Mouse (Mus musculus) testis, postnatal 10 days (tissue): Measurements from ENCODE around the gene Aifm2.

ENCODE experiments used
- DNase-seq: peaks from one replicate; pipeline ENCODE4 v3.0.0; 2021; ENCODE audit warnings: low spot score

The Aifm2 gene

GRCm38 (mm10) chr10:61714771-61715461, at the start of gene Aifm2:
TSS of gene Aifm2 (plus strand) at chr10:61715263.
- peak; percentile 76 for DNase-seq

DNA sequence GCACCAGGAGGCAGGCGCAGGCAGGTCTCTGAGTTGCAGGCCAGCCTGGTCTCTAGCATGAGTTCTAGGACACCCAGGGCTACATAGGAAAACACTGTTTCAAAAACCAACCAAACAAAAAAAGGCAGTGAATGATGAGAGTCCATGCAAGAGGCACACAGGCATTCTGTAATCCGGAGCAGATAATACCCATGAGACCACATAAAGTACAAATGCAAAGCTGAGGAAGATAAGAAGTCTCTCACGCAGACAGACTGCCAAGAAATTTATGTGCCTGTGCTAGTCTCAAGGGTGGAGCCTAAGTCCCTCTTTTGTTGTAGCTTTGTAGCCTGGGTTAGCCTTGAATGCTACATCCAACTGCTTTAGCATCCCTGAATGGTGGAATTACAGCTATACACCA, 49.4 kb upstream of the Aifm2 start:
- DNase-seq: no peak

DNA sequence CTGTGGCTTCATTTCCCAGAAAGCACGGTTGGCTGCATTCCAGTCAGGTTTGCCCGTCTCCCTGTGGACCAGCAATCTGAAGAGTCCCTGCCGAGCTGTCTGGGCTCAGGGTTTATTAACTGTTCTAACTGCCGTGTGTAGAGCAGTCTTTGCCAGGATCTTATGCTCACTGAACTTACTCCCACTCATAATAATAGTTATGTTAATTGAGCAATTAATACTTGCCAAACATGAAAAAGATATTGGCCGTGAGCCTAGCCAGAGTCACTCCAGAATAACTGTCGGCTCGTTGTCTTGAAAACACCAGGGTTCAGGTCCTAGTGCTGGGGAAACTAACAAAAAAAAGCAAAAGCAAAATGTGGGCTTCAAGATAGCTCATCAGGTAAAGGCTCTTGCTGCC, 45.8 kb upstream of the Aifm2 start:
- no peak for DNase-seq

- DNase-seq: no peak
These were observed 45.2 kb upstream of the Aifm2 start for GRCm38 (mm10) chr10:61669896-61670295.

DNA sequence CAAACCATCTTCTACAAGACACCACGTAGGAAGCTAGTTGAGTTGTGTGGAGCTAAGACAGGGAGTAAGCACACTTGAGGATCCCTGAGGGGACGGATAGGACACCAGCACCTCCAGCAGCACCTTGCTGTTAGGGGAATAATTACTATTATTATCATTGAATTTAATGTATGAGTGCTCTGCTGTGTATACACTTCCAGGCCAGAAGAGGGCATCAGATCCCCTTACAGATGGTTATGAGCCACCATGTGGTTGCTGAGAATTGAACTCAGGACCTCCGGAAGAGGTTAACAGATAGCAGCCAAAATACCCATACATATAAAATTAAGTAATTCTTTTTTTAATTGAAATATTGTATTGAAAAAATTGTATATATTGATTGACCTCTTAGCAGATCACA, 44.3 kb upstream of the Aifm2 start:
- DNase-seq: no peak

GRCm38 (mm10) chr10:61675935-61676334, 39.1 kb upstream of the Aifm2 start:
- no peak for DNase-seq

- no peak for DNase-seq
These were observed 35.5 kb upstream of the Aifm2 start for GRCm38 (mm10) chr10:61679545-61679944.

- peak; percentile 99 for DNase-seq
These were observed 34.8 kb upstream of the Aifm2 start, which contains the start of gene Sar1a for GRCm38 (mm10) chr10:61680015-61680913. TSS of gene Sar1a (plus strand) at chr10:61680299.

GRCm38 (mm10) chr10:61689405-61689804, 25.7 kb upstream of the Aifm2 start:
- DNase-seq: no peak

DNA sequence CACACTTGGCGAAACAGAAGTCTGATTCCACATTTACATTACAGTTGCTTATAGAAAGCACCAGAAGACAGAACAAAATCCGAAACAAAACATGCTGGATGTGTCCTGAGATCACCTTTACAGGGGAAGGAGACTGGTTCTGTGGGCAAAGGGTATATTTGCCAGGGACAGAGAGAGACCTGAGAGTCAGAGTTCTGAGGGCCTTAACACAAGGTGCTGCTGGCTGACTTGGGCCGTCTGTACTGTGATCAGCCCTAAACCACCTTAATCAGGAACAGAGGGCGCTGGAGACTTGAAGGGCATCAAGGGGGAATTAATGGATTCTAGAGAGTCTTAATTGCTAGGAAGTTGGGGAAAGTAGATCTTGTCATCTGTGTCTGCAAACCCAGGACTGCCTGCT, 21.5 kb upstream of the Aifm2 start:
- no peak for DNase-seq

DNA sequence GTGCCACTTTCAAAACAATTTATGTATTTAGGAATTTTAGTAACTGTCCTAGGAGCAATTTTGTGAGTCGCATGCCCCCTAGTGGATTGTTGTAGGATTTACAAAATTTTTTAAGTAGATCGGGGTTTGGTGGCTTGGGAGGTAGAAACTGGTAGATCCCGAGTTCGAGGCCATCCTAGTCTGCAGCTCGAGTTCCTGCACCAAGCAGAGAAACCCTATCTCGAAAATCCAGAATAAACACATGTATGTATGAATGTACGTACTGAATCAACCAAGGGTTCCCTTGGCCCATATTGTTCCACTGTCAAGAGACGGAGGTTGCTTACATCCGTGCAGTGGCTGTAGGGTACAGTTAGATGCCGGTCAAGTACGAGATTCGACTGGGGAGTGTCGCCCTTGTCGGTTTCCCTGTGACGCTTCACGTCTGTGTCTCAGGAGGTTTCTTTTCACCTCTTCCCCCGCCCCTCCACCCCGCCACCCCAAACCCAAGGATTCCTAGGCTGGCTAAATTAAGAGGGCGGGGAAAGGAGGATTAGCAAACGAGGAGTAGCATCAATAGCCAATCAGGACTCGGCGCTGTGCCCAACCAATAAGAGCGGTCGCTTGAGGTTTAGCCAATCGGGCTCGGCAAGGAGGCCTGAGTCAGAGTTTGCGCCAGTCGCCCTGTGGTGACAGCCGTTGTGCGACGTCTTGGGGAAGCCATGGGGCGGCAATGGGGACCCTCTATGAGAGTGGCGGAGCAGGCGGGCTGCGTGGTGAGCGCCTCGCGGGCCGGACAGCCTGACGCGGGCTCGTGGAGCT, 20.0 kb upstream of the Aifm2 start, which contains the start of gene Tysnd1:
Gene Tysnd1 (plus strand): TSS at position 645 of the 801 bp plus-strand sequence.
- DNase-seq: peak; percentile 98

DNA sequence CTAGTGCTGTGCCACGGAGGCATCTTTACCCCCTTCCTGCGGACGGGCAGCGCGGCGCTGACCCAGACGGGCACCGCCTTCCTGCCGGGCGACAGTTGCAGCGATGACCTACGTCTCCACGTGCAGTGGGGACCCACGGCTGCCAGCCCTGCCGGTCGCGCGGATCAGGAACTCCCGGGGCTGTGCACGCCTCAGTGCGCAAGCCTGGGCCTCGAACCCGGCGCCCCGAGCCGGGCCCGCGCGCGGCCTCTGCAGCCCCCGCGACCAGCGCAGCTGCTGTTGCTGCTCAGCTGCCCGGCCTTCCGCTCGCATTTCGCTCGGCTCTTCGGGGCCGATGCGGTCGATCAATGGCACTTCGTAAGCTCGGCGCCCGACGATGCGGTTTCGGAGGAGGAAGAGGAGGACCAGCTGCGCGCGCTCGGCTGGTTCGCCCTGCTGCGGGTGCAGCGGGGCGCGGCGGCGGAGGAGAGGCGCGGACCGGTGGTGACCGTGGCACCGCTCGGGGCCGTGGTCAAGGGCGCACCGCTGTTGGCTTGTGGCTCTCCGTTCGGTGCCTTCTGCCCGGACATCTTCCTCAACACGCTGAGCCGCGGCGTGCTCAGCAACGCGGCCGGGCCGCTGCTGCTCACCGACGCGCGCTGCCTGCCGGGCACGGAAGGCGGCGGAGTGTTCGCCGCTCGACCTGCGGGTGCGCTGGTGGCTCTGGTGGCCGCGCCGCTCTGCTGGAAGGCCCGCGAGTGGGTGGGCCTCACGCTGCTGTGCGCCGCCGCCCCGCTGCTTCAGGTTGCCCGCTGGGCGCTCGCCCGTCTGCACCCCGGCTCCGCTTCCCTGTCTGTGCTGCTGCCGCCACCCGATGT, 19.1 kb upstream of the Aifm2 start:
- no peak for DNase-seq

DNA sequence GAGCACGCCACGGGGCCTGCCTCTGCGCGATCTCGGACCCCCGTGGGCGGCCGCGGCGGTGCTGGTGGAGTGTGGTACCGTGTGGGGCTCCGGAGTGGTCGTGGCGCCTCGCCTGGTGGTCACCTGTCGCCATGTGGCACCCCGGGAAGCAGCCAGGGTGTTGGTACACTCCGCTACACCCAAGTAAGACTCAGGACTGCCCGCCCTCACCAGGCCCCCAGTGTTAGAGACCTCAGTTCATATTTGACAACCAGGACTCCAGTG, 18.6 kb upstream of the Aifm2 start:
- DNase-seq: peak; percentile 56

GRCm38 (mm10) chr10:61697028-61697427, 18.0 kb upstream of the Aifm2 start:
- no peak for DNase-seq

DNA sequence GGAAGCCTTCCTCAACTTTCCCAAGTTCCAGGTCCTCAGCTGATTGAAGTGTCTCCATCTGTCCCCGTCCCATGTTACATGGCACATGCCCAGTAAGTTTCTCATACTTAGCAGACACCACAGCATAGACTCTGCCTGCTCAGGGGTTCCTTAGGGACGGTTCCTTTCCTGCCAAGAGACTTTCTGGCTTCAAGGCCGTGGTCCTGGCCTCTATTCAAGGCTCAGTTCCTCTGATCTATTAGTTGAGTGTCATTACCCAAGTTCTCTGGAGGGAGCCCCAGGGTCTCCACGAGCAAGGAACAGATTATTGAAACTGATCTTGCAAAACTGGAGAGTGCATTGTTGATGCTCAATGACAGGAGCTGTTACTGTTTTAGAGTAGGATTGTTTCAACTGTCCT, 10.4 kb upstream of the Aifm2 start:
- no peak for DNase-seq

- DNase-seq: no peak
These were observed 8.4 kb upstream of the Aifm2 start for GRCm38 (mm10) chr10:61706412-61707375.

DNA sequence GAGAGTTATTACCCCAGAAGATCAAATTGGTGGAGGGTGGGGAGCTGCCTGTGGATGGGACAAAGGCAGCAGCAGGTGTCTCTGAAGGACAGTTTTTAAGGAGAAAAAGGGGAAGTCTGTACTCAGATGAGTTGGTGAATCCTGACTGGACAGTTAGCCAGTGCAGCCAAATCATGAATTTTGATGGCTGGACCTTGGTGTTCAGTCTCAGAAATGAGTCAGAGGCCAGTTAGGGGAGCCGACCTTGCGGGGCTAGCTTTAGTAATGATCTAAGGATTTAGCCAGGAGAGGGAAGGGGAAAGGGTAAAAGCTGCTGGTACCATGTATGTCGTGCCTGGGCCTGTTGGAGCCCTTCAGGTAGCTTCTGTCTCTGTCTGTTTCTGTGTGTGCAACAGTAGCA, 1.5 kb upstream of the Aifm2 start:
- DNase-seq: no peak

DNA sequence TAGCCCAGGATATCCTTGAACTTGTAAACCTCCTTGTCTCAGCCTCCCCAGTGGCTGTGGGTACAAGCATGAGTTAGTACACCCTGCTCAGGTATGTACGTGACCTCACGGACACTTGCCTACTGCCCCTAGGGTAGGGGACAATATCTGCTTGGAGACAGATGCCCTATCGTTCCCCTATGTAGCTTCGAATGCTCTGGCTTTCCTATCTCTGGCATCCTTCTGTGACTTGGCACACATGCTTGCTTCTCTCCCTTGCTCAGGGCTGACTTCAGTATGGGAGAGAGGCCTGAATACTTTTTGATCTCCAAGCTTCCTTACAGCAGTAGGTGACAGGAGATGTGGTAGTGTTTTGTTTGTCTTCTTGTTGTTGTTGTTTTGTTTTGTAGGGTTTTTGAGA, 917 bp upstream of the Aifm2 start:
- no peak for DNase-seq

GRCm38 (mm10) chr10:61715462-61715837, 387 bp downstream of the Aifm2 start:
- DNase-seq: no peak
